Mouse (Mus musculus) midbrain, embryonic 15.5 days (tissue): ENCODE data around the gene Zfp14. TPM values are rescaled to one million over a fixed set of nuclear protein-coding genes. Genes with fewer than 3 reads are reported as not detected.

Source experiments
- ATAC-seq: fragments of 200-750 bp; cut with Nextera tagmentation; replicated peaks from 2 replicates; pipeline ENCODE4 v1.8.0; 2017; ENCODE audit warnings: moderate TSS enrichment
- H3K27ac ChIP-seq: fragments of 300-500 bp; sonication (generic); 2 replicates; pipeline ENCODE4 v1.5.1; 2015; ENCODE audit warnings: mild to moderate bottlenecking, inconsistent platforms
- H3K27me3 ChIP-seq: fragments of 300-500 bp; sonication (generic); replicated peaks from 2 replicates; pipeline ENCODE4 v1.6.1; 2015; ENCODE audit warnings: inconsistent platforms
- H3K36me3 ChIP-seq: fragments of 300-500 bp; sonication (generic); replicated peaks from 2 replicates; pipeline ENCODE4 v1.6.1; 2015; ENCODE audit warnings: inconsistent platforms
- H3K4me1 ChIP-seq: fragments of 300-500 bp; sonication (generic); 2 replicates; pipeline ENCODE4 v1.6.1; 2015; ENCODE audit warnings: inconsistent platforms
- H3K4me2 ChIP-seq: fragments of 300-500 bp; sonication (generic); 2 replicates; pipeline ENCODE4 v1.6.1; 2015; ENCODE audit warnings: inconsistent platforms, mild to moderate bottlenecking, moderate library complexity
- H3K4me3 ChIP-seq: fragments of 300-500 bp; sonication (generic); 2 replicates; pipeline ENCODE4 v1.5.1; 2015; ENCODE audit warnings: mild to moderate bottlenecking, inconsistent platforms
- H3K9ac ChIP-seq: fragments of 300-500 bp; sonication (generic); 2 replicates; pipeline ENCODE4 v1.6.1; 2015; ENCODE audit warnings: mild to moderate bottlenecking, inconsistent platforms
- H3K9me3 ChIP-seq: fragments of 300-500 bp; sonication (generic); 2 replicates; pipeline ENCODE4 v1.6.1; 2016; ENCODE audit warnings: inconsistent platforms
- WGBS: fragments of 180-500 bp; shearing (Covaris S2); methylation state at CpG from one replicate; pipeline ENCODE4 v1.1.7; 2015; ENCODE audit warnings: mixed read lengths; 5-methylcytosine and 5-hydroxymethylcytosine counted together
- microRNA-seq: library from miRNA; unstranded; fragments of <30 nt; microRNA quantifications from one replicate; pipeline ENCODE4, GENCODE M21; 2016
- polyA plus RNA-seq: library from polyadenylated mRNA; unstranded; fragments of >200 nt; fragmentation: Nextera tagmentation; extraction: Ambion mirVana; gene quantifications from 2 replicates; pipeline ENCODE4 v1.2.1, GENCODE M21; 2015

Zfp14 gene
- polyA plus RNA-seq, 1 experiment from 2014 or later, result 13.7 TPM

DNA sequence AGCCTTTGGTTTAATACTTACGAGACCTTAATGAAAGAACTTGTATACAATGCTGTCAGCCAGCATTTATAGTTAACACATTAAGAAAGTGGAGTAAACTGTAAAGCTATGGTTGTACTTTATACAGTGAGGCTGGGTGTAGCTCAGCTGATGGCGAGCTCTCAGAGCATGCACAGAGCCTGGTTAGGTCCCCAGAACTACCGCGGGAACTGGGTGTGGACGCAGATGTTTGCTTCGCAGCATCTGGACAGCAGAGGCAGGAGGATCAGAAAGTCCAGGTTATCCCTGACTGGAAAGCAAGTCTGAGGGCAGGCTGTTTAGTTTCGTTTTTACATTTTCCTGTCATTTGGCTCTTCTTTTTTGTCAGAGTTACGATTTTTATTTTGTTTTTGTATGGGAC is 58.5 kb downstream of the Zfp14 start:
- H3K4me1 ChIP-seq, result no peaks in the 10 kb centered on the region
- H3K4me2 ChIP-seq, result no peak overlapping the region
- no peak for ATAC-seq
- H3K27me3 ChIP-seq, result no peaks in the 10 kb centered on the region
- no peak overlapping the region for H3K4me3 ChIP-seq
- H3K36me3 ChIP-seq, result peaks cover 31% of the 10 kb centered on the region
- H3K27ac ChIP-seq, result no peak overlapping the region
- H3K9ac ChIP-seq, result no peak overlapping the region
- WGBS, result 95% methylated on average over 8 of the region's 8 CpGs
- H3K9me3 ChIP-seq, result no peaks in the 10 kb centered on the region

- Histone ChIP-seq H3K27ac (no peak overlapping the region), H3K9me3 (no peaks in the 10 kb centered on the region), H3K36me3 (peaks cover 20% of the 10 kb centered on the region), H3K4me2 (no peak overlapping the region), H3K4me3 (no peak overlapping the region), H3K9ac (no peak overlapping the region), H3K27me3 (no peaks in the 10 kb centered on the region), H3K4me1 (peaks cover 8% of the 10 kb centered on the region)
- no peak for ATAC-seq
- WGBS, result 91% methylated on average over 11 of the region's 11 CpGs
These were observed 62.1 kb downstream of the Zfp14 start for GRCm38 (mm10) chr7:29989031-29989430.

- ATAC-seq, result no peak
- Histone ChIP-seq H3K27me3 (no peaks in the 10 kb centered on the region), H3K9ac (no peak overlapping the region), H3K27ac (no peak overlapping the region), H3K4me2 (no peak overlapping the region), H3K4me3 (no peak overlapping the region), H3K4me1 (peaks cover 15% of the 10 kb centered on the region), H3K36me3 (peaks cover 15% of the 10 kb centered on the region), H3K9me3 (no peaks in the 10 kb centered on the region)
- 97% methylated on average over 5 of the region's 5 CpGs for WGBS
These were observed 63.6 kb downstream of the Zfp14 start for GRCm38 (mm10) chr7:29987551-29987950.

Small RNA genes lying within 50 kb of the gene (microRNA-seq; reads per million reads assigned to microRNA genes)
- not detected for gene Gm23368

Other genes starting within 250 kb of the Zfp14 start
- gene Zfp790, start 235.3 kb downstream of the Zfp14 start, polyA plus RNA-seq, result 29.2 and 30.1 TPM in 2 replicates
- 15.3 and 16.1 TPM in 2 replicates for gene Zfp940, start 197.7 kb downstream of the Zfp14 start, polyA plus RNA-seq
- gene Zfp420, start 191.4 kb downstream of the Zfp14 start, polyA plus RNA-seq, result 22.4 and 24.4 TPM in 2 replicates
- gene Zfp27, start 144.8 kb downstream of the Zfp14 start, polyA plus RNA-seq, result 15.5 and 16.0 TPM in 2 replicates
- 7.2 and 7.7 TPM in 2 replicates for gene Zfp383, start 143.2 kb downstream of the Zfp14 start, polyA plus RNA-seq
- 23.4 and 24.2 TPM in 2 replicates for gene Zfp74, start 97.3 kb downstream of the Zfp14 start, polyA plus RNA-seq
- gene Zfp568, start 67.4 kb downstream of the Zfp14 start, polyA plus RNA-seq, result 6.0 and 7.0 TPM in 2 replicates
- 12.9 and 13.4 TPM in 2 replicates for gene Zfp82, start 21.5 kb upstream of the Zfp14 start, polyA plus RNA-seq
- gene Gm26920, start 39.0 kb upstream of the Zfp14 start, polyA plus RNA-seq, result 3.6 and 3.9 TPM in 2 replicates
- 18.9 and 19.8 TPM in 2 replicates for gene Zfp566, start 39.1 kb upstream of the Zfp14 start, polyA plus RNA-seq
- 81.9 and 83.5 TPM in 2 replicates for gene Zfp260, start 43.4 kb upstream of the Zfp14 start, polyA plus RNA-seq
- gene Zfp382, start 70.6 kb upstream of the Zfp14 start, polyA plus RNA-seq, result 23.4 and 24.9 TPM in 2 replicates
- 13.7 and 15.4 TPM in 2 replicates for gene Zfp146, start 118.4 kb upstream of the Zfp14 start, polyA plus RNA-seq
- gene Cox7a1, start 132.8 kb upstream of the Zfp14 start, polyA plus RNA-seq, result 6.5 and 6.8 TPM in 2 replicates
- 69.8 and 81.5 TPM in 2 replicates for gene Capns1, start 147.4 kb upstream of the Zfp14 start, polyA plus RNA-seq
- 175 and 188 TPM in 2 replicates for gene Polr2i, start 180.6 kb upstream of the Zfp14 start, polyA plus RNA-seq
- 429 and 432 TPM in 2 replicates for gene Tbcb, start 180.9 kb upstream of the Zfp14 start, polyA plus RNA-seq
- not detected in 2 replicates for gene Ovol3, start 184.3 kb upstream of the Zfp14 start, polyA plus RNA-seq
- gene Thap8, start 228.7 kb upstream of the Zfp14 start, polyA plus RNA-seq, result 1.3 and 1.5 TPM in 2 replicates
- 3.6 and 3.8 TPM in 2 replicates for gene Wdr62, start 229.0 kb upstream of the Zfp14 start, polyA plus RNA-seq
- 106 and 110 TPM in 2 replicates for gene Clip3, start 240.3 kb upstream of the Zfp14 start, polyA plus RNA-seq